Mouse (Mus musculus) naive thymus-derived CD4-positive, alpha-beta T cell, adult 2 months (primary cell): Measurements from ENCODE around the gene Unc93b1.

Experiments used
- DNase-seq: peaks from one replicate; pipeline ENCODE4 v3.0.0-alpha.2; 2011; ENCODE audit warnings: low read depth

Unc93b1 gene

DNA sequence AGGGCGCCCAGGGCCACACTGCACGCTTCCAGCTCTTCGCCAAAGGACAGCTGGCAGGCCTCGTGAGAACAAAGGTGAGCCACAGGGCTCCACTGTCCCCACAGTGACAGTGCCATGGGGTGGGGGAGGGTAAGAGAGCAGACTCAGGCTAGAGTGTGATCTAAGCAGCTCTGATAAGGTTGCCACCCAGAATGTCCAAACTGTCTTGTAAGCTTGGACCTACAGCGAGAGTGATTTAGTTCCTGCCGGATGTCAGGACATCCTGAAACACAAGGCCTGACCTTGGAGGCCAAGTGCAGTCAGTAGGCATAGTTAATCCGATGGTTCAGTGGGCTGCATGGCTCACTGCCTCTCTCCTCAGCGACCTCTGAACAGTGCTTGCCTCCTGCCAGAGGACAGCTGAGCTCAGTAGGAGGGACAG is 50.3 kb downstream of the Unc93b1 start:
- no peak for DNase-seq

DNA sequence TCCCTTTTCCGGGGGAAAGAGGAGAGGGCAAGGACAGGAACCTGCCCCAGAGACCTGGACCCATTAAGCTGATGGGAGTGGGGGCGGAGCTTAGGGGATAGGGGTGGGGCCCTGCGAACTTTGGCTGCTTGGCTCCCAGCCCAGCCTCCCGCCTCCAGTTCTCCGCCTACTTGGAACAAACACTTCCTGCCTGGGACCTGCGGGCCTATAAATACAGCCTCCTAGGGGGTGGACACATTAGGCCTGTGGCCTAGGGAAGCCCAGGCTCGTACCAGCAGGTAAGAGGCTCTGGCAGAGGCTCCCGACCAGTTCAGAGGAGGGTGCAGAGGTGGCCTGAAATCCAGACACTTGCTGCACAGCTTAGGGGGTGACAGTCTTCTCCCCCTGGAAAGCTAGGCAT is 51.3 kb downstream of the Unc93b1 start, which contains the start of gene Acy3:
Gene Acy3 (plus strand): TSS at position 237 of the 400 bp plus-strand sequence.
- no peak for DNase-seq

DNA sequence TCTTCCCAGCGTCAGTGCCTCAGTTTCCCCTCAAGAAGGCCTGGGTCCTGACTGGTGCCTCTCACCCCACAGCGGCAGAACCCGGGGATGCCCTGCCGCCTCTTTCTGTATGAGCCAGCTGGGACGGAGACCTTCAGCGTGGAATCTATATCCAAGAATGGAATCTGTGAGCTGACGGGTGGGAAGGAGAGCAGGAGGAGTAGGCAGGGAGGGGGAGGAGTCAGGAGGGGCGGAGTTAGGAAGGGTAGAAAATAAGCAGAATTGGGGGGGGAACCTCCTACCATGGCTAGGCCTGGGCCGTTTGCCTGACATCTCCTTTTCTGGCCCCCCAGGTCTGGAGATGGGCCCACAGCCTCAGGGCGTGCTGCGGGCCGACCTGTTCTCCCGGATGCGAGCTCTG is 53.1 kb downstream of the Unc93b1 start:
- DNase-seq, result no peak

- DNase-seq, result no peak
Measured at GRCm38 (mm10) chr19:3988750-3989149, 53.8 kb downstream of the Unc93b1 start.

- no peak for DNase-seq
Measured at GRCm38 (mm10) chr19:3990804-3991203, 55.8 kb downstream of the Unc93b1 start.

- DNase-seq, result no peak
Measured at GRCm38 (mm10) chr19:3991562-3991961, 56.6 kb downstream of the Unc93b1 start.

DNA sequence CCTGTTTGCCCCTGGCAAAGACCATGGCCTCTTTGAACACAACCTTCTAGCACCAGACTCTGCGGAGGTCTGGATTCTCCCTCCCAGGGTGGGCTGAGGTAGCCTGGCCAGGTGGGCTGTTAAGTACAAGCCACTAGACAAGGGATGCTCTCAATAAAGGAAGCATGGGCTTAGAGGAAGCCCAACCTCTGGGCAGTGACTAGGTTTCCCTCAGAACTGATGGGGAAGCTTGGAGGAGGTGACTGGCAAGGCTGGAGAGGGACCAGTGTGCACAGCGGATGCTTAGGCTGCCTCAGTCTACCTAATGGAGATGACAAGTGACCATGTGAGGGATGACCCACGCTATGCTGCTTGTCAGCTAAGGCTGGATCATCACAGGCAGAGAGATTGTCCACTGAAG is 57.0 kb downstream of the Unc93b1 start:
- DNase-seq, result no peak

DNA sequence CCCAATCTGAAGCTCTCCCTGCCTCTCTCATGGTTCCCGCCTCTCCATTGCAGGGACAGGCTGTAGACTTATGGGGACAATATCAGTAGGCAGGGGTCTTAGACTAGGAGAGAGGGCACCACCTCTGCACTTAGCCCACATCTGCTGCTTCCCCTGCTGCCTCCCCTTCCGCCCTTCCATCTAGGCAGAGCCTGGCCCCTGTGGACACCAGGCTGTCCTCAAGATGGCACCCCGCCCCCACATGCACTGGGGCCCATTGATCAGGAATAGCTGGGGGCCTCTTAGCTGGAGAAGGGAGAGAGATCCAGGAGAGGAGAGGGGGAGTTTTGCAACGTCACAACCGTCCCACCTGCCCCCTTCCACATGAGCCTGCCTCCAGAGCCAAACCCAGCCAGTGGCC is 57.4 kb downstream of the Unc93b1 start, which contains the start of gene Tbx10:
Gene Tbx10 (plus strand): TSS at position 337 of the 400 bp plus-strand sequence.
- DNase-seq, result no peak

DNA sequence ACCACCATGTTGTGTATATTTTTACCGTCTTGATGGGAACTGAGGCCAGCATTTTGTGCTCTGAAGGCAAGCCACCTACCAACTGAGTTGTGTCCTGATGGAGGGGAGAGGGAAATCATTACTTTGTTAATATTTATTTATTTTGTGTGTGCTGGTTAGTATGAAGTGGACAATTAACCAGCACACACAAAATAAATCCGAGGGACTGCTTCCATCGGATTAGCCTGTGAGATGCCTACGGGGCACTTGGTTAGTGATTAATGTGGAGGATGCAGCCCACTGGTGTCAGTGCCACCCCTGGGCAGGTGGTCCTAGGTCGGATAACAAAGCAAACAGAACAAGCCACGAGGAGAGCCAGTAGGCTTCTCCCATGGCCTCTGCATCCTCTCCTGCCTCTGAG is 59.9 kb downstream of the Unc93b1 start:
- DNase-seq, result no peak

DNA sequence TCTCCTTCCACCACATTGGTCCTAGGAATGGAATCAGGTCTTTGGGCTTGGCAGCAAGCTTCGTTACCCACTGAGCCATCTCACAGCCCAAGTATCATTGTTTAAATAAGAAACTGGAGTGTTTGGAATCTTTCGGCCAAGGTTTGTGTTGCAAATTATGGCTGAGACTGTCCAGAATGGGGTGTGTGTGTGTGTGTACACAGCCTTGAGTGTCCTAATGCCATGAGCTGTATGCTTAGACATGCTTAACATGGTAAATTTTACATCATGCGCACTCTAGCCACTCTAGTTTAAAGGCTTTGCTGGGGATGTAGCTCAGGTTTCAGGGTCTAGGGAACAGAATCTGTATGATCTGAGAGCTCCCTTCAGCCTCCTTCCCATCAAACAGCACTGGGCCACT is 60.5 kb downstream of the Unc93b1 start:
- no peak for DNase-seq

- DNase-seq, result no peak
Measured at GRCm38 (mm10) chr19:3996106-3996505, 61.1 kb downstream of the Unc93b1 start.

GRCm38 (mm10) chr19:3996747-3997146 is 61.8 kb downstream of the Unc93b1 start:
- DNase-seq, result no peak

DNA sequence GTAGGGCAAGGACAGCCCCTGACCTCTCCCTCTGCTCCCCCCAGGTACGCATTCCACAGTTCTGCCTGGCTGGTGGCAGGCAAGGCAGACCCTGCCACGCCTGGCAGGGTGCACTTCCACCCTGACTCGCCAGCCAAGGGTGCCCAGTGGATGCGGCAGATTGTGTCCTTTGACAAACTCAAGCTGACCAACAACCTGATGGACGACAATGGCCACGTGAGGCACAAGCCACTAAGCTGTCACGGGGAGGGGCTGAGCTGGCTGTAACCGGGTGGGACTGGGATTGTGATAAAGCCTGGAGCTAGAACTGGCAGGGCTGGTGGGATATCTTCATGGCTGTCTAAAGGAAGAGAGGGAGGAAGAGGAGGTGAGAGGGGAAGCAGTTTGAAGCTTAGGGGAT is 62.2 kb downstream of the Unc93b1 start:
- DNase-seq, result no peak

DNA sequence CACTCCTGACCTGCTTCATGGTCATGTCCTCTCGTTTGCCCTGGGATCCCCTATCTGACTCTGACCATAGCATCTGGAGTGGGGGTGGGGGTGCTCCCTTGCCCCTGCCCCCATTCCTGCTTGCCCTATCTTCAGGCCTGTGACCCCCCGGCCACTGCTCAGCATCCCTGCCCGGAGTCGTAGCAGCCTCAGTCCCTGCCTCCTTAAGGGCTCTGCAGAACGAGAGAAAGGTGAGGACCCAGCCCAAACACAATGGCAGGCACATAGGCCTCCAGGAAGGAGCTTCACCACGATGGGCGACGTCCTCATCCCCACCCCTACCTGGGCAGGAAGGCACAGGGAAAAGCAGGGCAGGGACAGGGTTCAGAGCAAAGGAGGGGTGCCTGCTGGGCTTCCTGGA is 63.3 kb downstream of the Unc93b1 start:
- no peak for DNase-seq
